Mouse (Mus musculus) forebrain, postnatal 0 days (tissue): ENCODE data around the gene Rabep2. TPM values are rescaled to one million over a fixed set of nuclear protein-coding genes. Genes with fewer than 3 reads are reported as not detected.

Source experiments
- ATAC-seq: fragments of 200-750 bp; cut with Nextera tagmentation; 2 replicates; pipeline ENCODE4 v1.8.0; 2017; ENCODE audit warnings: mild to moderate bottlenecking, moderate library complexity
- DNase-seq: peaks from one replicate; pipeline ENCODE4 v3.0.0-alpha.2; 2015
- H3K27ac ChIP-seq: fragments of 300-500 bp; sonication (generic); 2 replicates; pipeline ENCODE4 v1.5.1; 2014; ENCODE audit warnings: low read depth, mild to moderate bottlenecking, antibody characterized with exemption, low read length, moderate library complexity, mixed read lengths
- H3K27me3 ChIP-seq: fragments of 300-500 bp; sonication (generic); 2 replicates; pipeline ENCODE4 v1.6.1; 2014; ENCODE audit warnings: mild to moderate bottlenecking, low read length, mixed read lengths; ENCODE audit not compliant: insufficient read depth
- H3K36me3 ChIP-seq: fragments of 300-500 bp; sonication (generic); 2 replicates; pipeline ENCODE4 v1.6.1; 2014; ENCODE audit warnings: mild to moderate bottlenecking, moderate library complexity; ENCODE audit not compliant: insufficient read depth
- H3K4me1 ChIP-seq: fragments of 300-500 bp; sonication (generic); 2 replicates; pipeline ENCODE4 v1.6.1; 2014; ENCODE audit warnings: antibody characterized with exemption; ENCODE audit not compliant: insufficient read depth
- H3K4me2 ChIP-seq: fragments of 300-500 bp; sonication (generic); 2 replicates; pipeline ENCODE4 v1.6.1; 2014; ENCODE audit warnings: low read depth, mild to moderate bottlenecking, moderate library complexity
- H3K4me3 ChIP-seq: fragments of 300-500 bp; sonication (generic); 2 replicates; pipeline ENCODE4 v1.5.1; 2014; ENCODE audit warnings: low read depth, low read length, mixed read lengths
- H3K9ac ChIP-seq: fragments of 300-500 bp; sonication (generic); 2 replicates; pipeline ENCODE4 v1.6.1; 2014; ENCODE audit warnings: mild to moderate bottlenecking
- H3K9me3 ChIP-seq: fragments of 300-500 bp; sonication (generic); 2 replicates; pipeline ENCODE4 v1.6.1; 2016; ENCODE audit warnings: low read length
- CTCF ChIP-seq: sonication (generic); IDR thresholded peaks from 2 replicates; pipeline ENCODE4 v1.5.1; 2016; ENCODE audit warnings: antibody characterized with exemption, control low read depth, low read depth
- WGBS: fragments of 180-500 bp; shearing (Covaris S2); extraction: QIAGEN DNeasy Blood & Tissue Kit; methylation state at CpG from one replicate; pipeline ENCODE4 v1.1.7; 2014; 5-methylcytosine and 5-hydroxymethylcytosine counted together
- polyA plus RNA-seq: library from polyadenylated mRNA; unstranded; fragments of >200 nt; fragmentation: Nextera tagmentation; extraction: Ambion mirVana; gene quantifications from 2 replicates; pipeline ENCODE4 v1.2.1, GENCODE M21; 2015
- total RNA-seq: library from RNA; depleted of rRNA; stranded (reverse); fragments of >200 nt; gene quantifications from 2 replicates; pipeline ENCODE4 v1.2.3, GENCODE M21; 2014

Gene Rabep2
- total and polyA plus RNA-seq, 2 experiments from 2014 or later: 19.3 to 26.1 TPM

- Histone ChIP-seq H3K4me1 (no peaks in the 10 kb centered on the region), H3K4me2 (no peak overlapping the region), H3K27ac (no peak overlapping the region), H3K27me3 (no peaks in the 10 kb centered on the region), H3K9me3 (no peaks in the 10 kb centered on the region), H3K4me3 (no peak overlapping the region), H3K36me3 (no peaks in the 10 kb centered on the region), H3K9ac (no peak overlapping the region)
- ATAC-seq: no peak
- no peak for TF ChIP-seq CTCF
- DNase-seq: no peak
- 74% methylated on average over 4 of the region's 4 CpGs for WGBS
These were observed 11.0 kb upstream of the Rabep2 start for GRCm38 (mm10) chr7:126417606-126418005.

GRCm38 (mm10) chr7:126418496-126418895, 10.1 kb upstream of the Rabep2 start:
- DNase-seq (no peak), ATAC-seq (no peak)
- Histone ChIP-seq H3K4me2 (no peak overlapping the region), H3K4me1 (no peaks in the 10 kb centered on the region), H3K9ac (no peak overlapping the region), H3K9me3 (no peaks in the 10 kb centered on the region), H3K27me3 (no peaks in the 10 kb centered on the region), H3K27ac (no peak overlapping the region), H3K4me3 (no peak overlapping the region), H3K36me3 (no peaks in the 10 kb centered on the region)
- no peak for TF ChIP-seq CTCF
- 47% methylated on average over 3 of the region's 3 CpGs for WGBS

- no peaks in the 10 kb centered on the region for H3K36me3 ChIP-seq
- DNase-seq (no peak), ATAC-seq (no peak)
- H3K27me3 ChIP-seq: no peaks in the 10 kb centered on the region
- H3K4me2 ChIP-seq: no peak overlapping the region
- H3K9ac ChIP-seq: no peak overlapping the region
- no peak overlapping the region for H3K27ac ChIP-seq
- TF ChIP-seq CTCF: no peak
- WGBS: 86% methylated on average over 5 of the region's 5 CpGs
- H3K4me3 ChIP-seq: no peak overlapping the region
- no peaks in the 10 kb centered on the region for H3K9me3 ChIP-seq
- H3K4me1 ChIP-seq: no peaks in the 10 kb centered on the region
These were observed 6.8 kb upstream of the Rabep2 start for GRCm38 (mm10) chr7:126421756-126422155.

GRCm38 (mm10) chr7:126424161-126424560, 4.4 kb upstream of the Rabep2 start:
- H3K36me3 ChIP-seq: no peaks in the 10 kb centered on the region
- 88% methylated on average over 6 of the region's 6 CpGs for WGBS
- no peak for DNase-seq
- H3K27ac ChIP-seq: no peak overlapping the region
- H3K27me3 ChIP-seq: no peaks in the 10 kb centered on the region
- ATAC-seq: no peak
- H3K9me3 ChIP-seq: no peaks in the 10 kb centered on the region
- H3K9ac ChIP-seq: no peak overlapping the region
- no peak overlapping the region for H3K4me2 ChIP-seq
- H3K4me1 ChIP-seq: 0 out of 2 replicates have a peak, but pooled peaks cover 7% of the 10 kb centered on the region
- no peak overlapping the region for H3K4me3 ChIP-seq
- no peak for TF ChIP-seq CTCF

- no peak for TF ChIP-seq CTCF
- 66% methylated on average over 13 of the region's 13 CpGs for WGBS
- Histone ChIP-seq H3K27me3 (no peaks in the 10 kb centered on the region), H3K9me3 (no peaks in the 10 kb centered on the region), H3K4me3 (no peak overlapping the region), H3K36me3 (no peaks in the 10 kb centered on the region; the same call in 1 of the 2 replicates), H3K9ac (no peak overlapping the region), H3K4me1 (peaks cover 12% of the 10 kb centered on the region), H3K27ac (no peak overlapping the region), H3K4me2 (no peak overlapping the region)
- no peak for ATAC-seq
- DNase-seq: no peak
These were observed 1.2 kb upstream of the Rabep2 start for GRCm38 (mm10) chr7:126427323-126427860.

- DNase-seq (no peak), ATAC-seq (no peak)
- Histone ChIP-seq H3K9me3 (no peaks in the 10 kb centered on the region), H3K4me2 (peak overlapping the region; percentile 90), H3K9ac (peak overlapping the region; percentile 88), H3K4me1 (peaks cover 12% of the 10 kb centered on the region), H3K27ac (peak overlapping the region; percentile 88), H3K27me3 (no peaks in the 10 kb centered on the region), H3K4me3 (peak overlapping the region; percentile 66), H3K36me3 (no peaks in the 10 kb centered on the region; the same call in 1 of the 2 replicates)
- no peak for TF ChIP-seq CTCF
- 14% methylated on average over 4 of the region's 4 CpGs for WGBS
These were observed 405 bp upstream of the Rabep2 start for GRCm38 (mm10) chr7:126428154-126428553.

GRCm38 (mm10) chr7:126429503-126429898, 942 bp downstream of the Rabep2 start:
- Histone ChIP-seq H3K27ac (no peak overlapping the region), H3K9me3 (no peaks in the 10 kb centered on the region), H3K27me3 (no peaks in the 10 kb centered on the region), H3K4me3 (peak overlapping the region; percentile 66), H3K4me1 (peaks cover 12% of the 10 kb centered on the region), H3K4me2 (peak overlapping the region; percentile 90), H3K36me3 (peaks cover 3% of the 10 kb centered on the region; the same call in 1 of the 2 replicates), H3K9ac (peak overlapping the region; percentile 88)
- no peak for DNase-seq
- ATAC-seq: no peak
- 29% methylated on average over 15 of the region's 15 CpGs for WGBS
- TF ChIP-seq CTCF: no peak

- Histone ChIP-seq H3K36me3 (peaks cover 6% of the 10 kb centered on the region; the same call in 1 of the 2 replicates), H3K4me2 (no peak overlapping the region), H3K9ac (no peak overlapping the region), H3K4me1 (peaks cover 12% of the 10 kb centered on the region), H3K27ac (no peak overlapping the region), H3K4me3 (no peak overlapping the region), H3K27me3 (no peaks in the 10 kb centered on the region), H3K9me3 (no peaks in the 10 kb centered on the region)
- DNase-seq (no peak), ATAC-seq (no peak)
- TF ChIP-seq CTCF: no peak
These were observed 1.6 kb downstream of the Rabep2 start for GRCm38 (mm10) chr7:126430167-126430566.
